Mouse (Mus musculus): ENCODE results near the gene Cacna1h.

The Cacna1h gene

GRCm38 (mm10) chr17:25408302-25408999 lies 25.1 kb downstream of the Cacna1h start:
- no peak for DNase-seq (ENCODE audit: low read depth, low spot score)

- DNase-seq (ENCODE audit: low read depth, low spot score): no peak
Observed at GRCm38 (mm10) chr17:25407352-25407751, 26.2 kb downstream of the Cacna1h start.

GRCm38 (mm10) chr17:25406011-25406441 lies 27.6 kb downstream of the Cacna1h start:
- no peak for DNase-seq (ENCODE audit: low read depth, low spot score)

GRCm38 (mm10) chr17:25405224-25405895 lies 28.2 kb downstream of the Cacna1h start:
- no peak for DNase-seq (ENCODE audit: low read depth, low spot score)

- no peak for DNase-seq (ENCODE audit: low read depth, low spot score)
Observed at GRCm38 (mm10) chr17:25404190-25404589, 29.4 kb downstream of the Cacna1h start.

- DNase-seq (ENCODE audit: low read depth, low spot score): no peak
Observed at GRCm38 (mm10) chr17:25402224-25402623, 31.4 kb downstream of the Cacna1h start.

GRCm38 (mm10) chr17:25401491-25401890 lies 32.1 kb downstream of the Cacna1h start:
- no peak for DNase-seq (ENCODE audit: low read depth, low spot score)

GRCm38 (mm10) chr17:25400443-25400842 lies 33.1 kb downstream of the Cacna1h start:
- DNase-seq (ENCODE audit: low read depth, low spot score): peak; percentile 29

GRCm38 (mm10) chr17:25398520-25398838 lies 35.1 kb downstream of the Cacna1h start:
- no peak for DNase-seq (ENCODE audit: low read depth, low spot score)

GRCm38 (mm10) chr17:25397804-25398519 lies 35.6 kb downstream of the Cacna1h start:
- peak; percentile 72 for DNase-seq (ENCODE audit: low read depth, low spot score)

- no peak for DNase-seq (ENCODE audit: low read depth, low spot score)
Observed at GRCm38 (mm10) chr17:25394526-25394925, 39.1 kb downstream of the Cacna1h start.

- no peak for DNase-seq (ENCODE audit: low read depth, low spot score)
Observed at GRCm38 (mm10) chr17:25374011-25374410, 59.6 kb downstream of the Cacna1h start.

GRCm38 (mm10) chr17:25372491-25372890 lies 61.1 kb downstream of the Cacna1h start:
- DNase-seq (ENCODE audit: low read depth, low spot score): no peak

- DNase-seq (ENCODE audit: low read depth, low spot score): no peak
Observed at GRCm38 (mm10) chr17:25368973-25369372, 64.6 kb downstream of the Cacna1h start, which contains the start of gene Tpsg1. Gene Tpsg1, plus strand, starts transcription at chr17:25369273.

- no peak for DNase-seq (ENCODE audit: low read depth, low spot score)
Observed at GRCm38 (mm10) chr17:25366005-25366404, 67.6 kb downstream of the Cacna1h start, which contains the start of gene Tpsb2. Gene Tpsb2, plus strand, starts transcription at chr17:25366305.

- DNase-seq (ENCODE audit: low read depth, low spot score): peak; percentile 59
Observed at GRCm38 (mm10) chr17:25363726-25364125, 69.9 kb downstream of the Cacna1h start.

- DNase-seq (ENCODE audit: low read depth, low spot score): no peak
Observed at GRCm38 (mm10) chr17:25361291-25361690, 72.3 kb downstream of the Cacna1h start.

- no peak for DNase-seq (ENCODE audit: low read depth, low spot score)
Observed at GRCm38 (mm10) chr17:25345462-25345861, 88.1 kb downstream of the Cacna1h start, which contains the start of gene Tpsab1. Gene Tpsab1, minus strand, starts transcription at chr17:25345562.

GRCm38 (mm10) chr17:25341490-25341889 lies 92.1 kb downstream of the Cacna1h start:
- DNase-seq (ENCODE audit: low read depth, low spot score): no peak

- no peak for DNase-seq (ENCODE audit: low read depth, low spot score)
Observed at GRCm38 (mm10) chr17:25340003-25340402, 93.6 kb downstream of the Cacna1h start.

- DNase-seq (ENCODE audit: low read depth, low spot score): no peak
Observed at GRCm38 (mm10) chr17:25338218-25338617, 95.4 kb downstream of the Cacna1h start.

GRCm38 (mm10) chr17:25333943-25334342 lies 99.6 kb downstream of the Cacna1h start:
- peak; percentile 62 for DNase-seq (ENCODE audit: low read depth, low spot score)

Measured in A20 (cell line).